In the genomic region with DNA sequence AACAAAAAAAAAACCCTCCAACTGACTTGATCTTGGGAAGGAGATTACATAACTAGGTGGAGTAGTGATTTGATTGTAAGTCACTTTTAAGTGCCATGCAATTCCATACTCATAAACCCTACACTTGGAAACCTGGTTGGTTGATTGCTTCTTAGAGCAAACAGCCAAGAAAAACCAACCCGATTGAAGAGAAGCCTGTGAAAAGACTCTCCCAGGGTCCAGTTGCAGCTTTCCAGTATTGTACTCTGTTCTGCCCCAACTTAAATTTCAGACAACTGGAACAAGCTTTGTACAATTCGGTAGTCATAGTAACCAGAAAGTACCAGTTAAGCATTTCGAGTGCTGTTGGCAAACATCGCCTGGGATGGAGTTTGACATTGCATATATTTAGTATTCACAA, we compare ENCODE assay signal across 8 mouse cellular contexts. TPM values are rescaled to one million over a fixed set of nuclear protein-coding genes. Genes with fewer than 3 reads are reported as not detected.
DNase-seq lines count a peak whose midpoint lies in the region; ATAC-seq and TF ChIP-seq lines count a peak whose summit lies in the region.

No protein-coding gene starts in this region.

- no peak for ATAC-seq in intestine, embryonic 16.5 days
- no peak for ATAC-seq in midbrain, embryonic 16.5 days

- TF ChIP-seq CTCF in cortical plate, adult 2 months (IDR thresholded peaks at IDR 0.05; ENCODE audit: extremely low read depth, insufficient read depth, low read length): no peak

- peak overlapping the region; percentile 40; the same call in 1 of the 2 replicates for H3K27ac ChIP-seq in cortical plate, adult 2 months (ENCODE audit: insufficient read depth, low read length)
- peak overlapping the region; percentile 93 for H3K27ac ChIP-seq in intestine, embryonic 16.5 days (ENCODE audit: low read length)
- H3K27ac ChIP-seq in midbrain, embryonic 16.5 days (ENCODE audit: low read length): peak overlapping the region; percentile 92

- H3K27me3 ChIP-seq in intestine, embryonic 16.5 days (replicated peaks; ENCODE audit: control insufficient read depth, insufficient read depth, low read length): no peaks in the 10 kb centered on the region
- no peaks in the 10 kb centered on the region; the same call in 1 of the 2 replicates for H3K27me3 ChIP-seq in midbrain, embryonic 16.5 days (ENCODE audit: control insufficient read depth, insufficient read depth, low read depth, low read length)

- DNase-seq in lung, adult 18-20 months: peak; percentile 19 to 36
- DNase-seq in lung, postnatal 4 days: no peak
- no peak for DNase-seq in thymus, postnatal 25 days
- DNase-seq in left cerebral cortex, postnatal 4 days: no peak
- no peak for DNase-seq in layer of hippocampus, postnatal 10 days (ENCODE audit: low spot score in 2 of 2)

- H3K4me2 ChIP-seq in intestine, embryonic 16.5 days (ENCODE audit: low read depth, low read length): peak overlapping the region; percentile 75
- peak overlapping the region; percentile 92 for H3K4me2 ChIP-seq in midbrain, embryonic 16.5 days (ENCODE audit: low read length)

- peaks cover 11% of the 10 kb centered on the region for H3K36me3 ChIP-seq in intestine, embryonic 16.5 days (ENCODE audit: control insufficient read depth, insufficient read depth, low read length)
- H3K36me3 ChIP-seq in midbrain, embryonic 16.5 days (ENCODE audit: control insufficient read depth, insufficient read depth, low read length): peaks cover 16% of the 10 kb centered on the region

- intact Hi-C loops in left cerebral cortex, postnatal 4 days (cut with DNase I): loop anchor here (5.0 kb wide), 2 partner anchors 194 to 1924 kb away; no protein-coding TSS in a partner anchor

- no peak for TF ChIP-seq POLR2A in cortical plate, adult 2 months (IDR thresholded peaks at IDR 0.05; ENCODE audit: extremely low read depth, insufficient read depth, low read length)

- peak overlapping the region; percentile 98 for H3K9ac ChIP-seq in intestine, embryonic 16.5 days (ENCODE audit: low read depth, low read length)
- peak overlapping the region; percentile 96 for H3K9ac ChIP-seq in midbrain, embryonic 16.5 days (ENCODE audit: low read depth, low read length)

- 19% methylated on average over 4 of the region's 4 CpGs for WGBS in intestine, embryonic 16.5 days
- WGBS in midbrain, embryonic 16.5 days: 10% methylated on average over 4 of the region's 4 CpGs

- H3K9me3 ChIP-seq in intestine, embryonic 16.5 days (ENCODE audit: control insufficient read depth, low read length): no peaks in the 10 kb centered on the region
- H3K9me3 ChIP-seq in midbrain, embryonic 16.5 days (replicated peaks; ENCODE audit: control insufficient read depth, low read length, poor library complexity, severe bottlenecking): no peaks in the 10 kb centered on the region

- H3K4me1 ChIP-seq in cortical plate, adult 2 months (ENCODE audit: control insufficient read depth, insufficient read depth, low read length): no peaks in the 10 kb centered on the region
- peaks cover 11% of the 10 kb centered on the region for H3K4me1 ChIP-seq in intestine, embryonic 16.5 days (ENCODE audit: control insufficient read depth, insufficient read depth, low read length)
- peaks cover 16% of the 10 kb centered on the region for H3K4me1 ChIP-seq in midbrain, embryonic 16.5 days (ENCODE audit: control insufficient read depth, insufficient read depth, low read length)

- H3K4me3 ChIP-seq in cortical plate, adult 2 months (ENCODE audit: insufficient read depth, low read length): peak overlapping the region; percentile 73
- peak overlapping the region; percentile 100 for H3K4me3 ChIP-seq in intestine, embryonic 16.5 days (ENCODE audit: low read length)
- peak overlapping the region; percentile 81 for H3K4me3 ChIP-seq in midbrain, embryonic 16.5 days (ENCODE audit: low read depth, low read length)

RNA-seq across cellular contexts. Expression of a gene that starts 0.8 kb away (rescaled TPM):
- 28.4 and 29.3 TPM in 2 replicates for polyA plus RNA-seq in cortical plate, adult 2 months (2012; rRNA removed)
- 61.9 and 67.0 TPM in 2 replicates for polyA plus RNA-seq in intestine, embryonic 16.5 days (2015; fragmentation: Nextera tagmentation; extraction: Ambion mirVana)
- 256 and 261 TPM in 2 replicates for polyA plus RNA-seq in midbrain, embryonic 16.5 days (2015; fragmentation: Nextera tagmentation; extraction: Ambion mirVana)
- 100 to 1,000 TPM; 230 to 234 TPM for total RNA-seq in left cerebral cortex, postnatal 4 days (2021)
- total RNA-seq in layer of hippocampus, postnatal 10 days (2021): 100 to 1,000 TPM; 142 to 160 TPM

RNA-seq across cellular contexts. Expression of a gene that starts 26.0 kb away (rescaled TPM):
- polyA plus RNA-seq in cortical plate, adult 2 months (2012; rRNA removed): 14.6 and 15.4 TPM in 2 replicates
- 18.9 and 19.0 TPM in 2 replicates for polyA plus RNA-seq in intestine, embryonic 16.5 days (2015; fragmentation: Nextera tagmentation; extraction: Ambion mirVana)
- polyA plus RNA-seq in midbrain, embryonic 16.5 days (2015; fragmentation: Nextera tagmentation; extraction: Ambion mirVana): 6.8 and 7.1 TPM in 2 replicates
- total RNA-seq in left cerebral cortex, postnatal 4 days (2021): 10 to 100 TPM; 17.1 to 20.1 TPM
- 10 to 100 TPM; 24.8 to 25.4 TPM for total RNA-seq in layer of hippocampus, postnatal 10 days (2021)

Comparison
In these comparisons a context has a peak if more than half of its experiments do, and no peak if none do; other contexts are left out.
1. DNase-seq: peak in lung, adult 18-20 months (2 of 2); none in lung, postnatal 4 days (0 of 2), thymus, postnatal 25 days (single experiment), left cerebral cortex, postnatal 4 days (single experiment) and layer of hippocampus, postnatal 10 days (0 of 2).
2. H3K27ac ChIP-seq: peak in every context shown above with its lines; median percentile 93 in intestine, embryonic 16.5 days; 92 in midbrain, embryonic 16.5 days; 40 in cortical plate, adult 2 months.
3. Peak in every context shown above with its lines, with median percentiles within 50 percentile points of each other: H3K4me3 ChIP-seq.